Mouse (Mus musculus) right cerebral cortex, postnatal 25 days (tissue): ENCODE results near the gene Yap1.
A peak's percentile ranks its signal among the peaks of the same experiment; 100 is the strongest.

Source experiments
- DNase-seq: peaks from one replicate; pipeline ENCODE4 v3.0.0; 2022

The Yap1 gene

GRCm38 (mm10) chr9:8004370-8004991 is at the start of gene Yap1:
Gene Yap1 (minus strand): TSS chr9:8004596.
- DNase-seq = peak; percentile 78

- no peak for DNase-seq
Measured at GRCm38 (mm10) chr9:8043044-8043387, 38.6 kb upstream of the Yap1 start.

GRCm38 (mm10) chr9:8042338-8043043 is 38.1 kb upstream of the Yap1 start, which contains the start of gene Cfap300:
Gene Cfap300 (minus strand): TSS chr9:8042823.
- peak; percentile 96 for DNase-seq

- DNase-seq = no peak
Measured at GRCm38 (mm10) chr9:8035546-8035945, 31.1 kb upstream of the Yap1 start.

- DNase-seq = no peak
Measured at GRCm38 (mm10) chr9:8035091-8035490, 30.7 kb upstream of the Yap1 start.

GRCm38 (mm10) chr9:8034143-8034542 is 29.7 kb upstream of the Yap1 start:
- DNase-seq = no peak

GRCm38 (mm10) chr9:8032847-8033246 is 28.5 kb upstream of the Yap1 start:
- no peak for DNase-seq

GRCm38 (mm10) chr9:8018609-8019008 is 14.2 kb upstream of the Yap1 start:
- DNase-seq = no peak

GRCm38 (mm10) chr9:8017253-8017913 is 13.0 kb upstream of the Yap1 start:
- no peak for DNase-seq

- peak; percentile 34 for DNase-seq
Measured at GRCm38 (mm10) chr9:8003301-8004271, 810 bp downstream of the Yap1 start.

GRCm38 (mm10) chr9:8002806-8003205 is 1.6 kb downstream of the Yap1 start:
- no peak for DNase-seq

GRCm38 (mm10) chr9:8001352-8001751 is 3.0 kb downstream of the Yap1 start:
- DNase-seq = no peak

- DNase-seq = no peak
Measured at GRCm38 (mm10) chr9:7994275-7994674, 10.1 kb downstream of the Yap1 start.

GRCm38 (mm10) chr9:7992651-7993050 is 11.7 kb downstream of the Yap1 start:
- no peak for DNase-seq

- DNase-seq = no peak
Measured at GRCm38 (mm10) chr9:7990897-7991296, 13.5 kb downstream of the Yap1 start.

GRCm38 (mm10) chr9:7987119-7987518 is 17.3 kb downstream of the Yap1 start:
- no peak for DNase-seq

- DNase-seq = no peak
Measured at GRCm38 (mm10) chr9:7984287-7984686, 20.1 kb downstream of the Yap1 start.

GRCm38 (mm10) chr9:7983665-7984064 is 20.7 kb downstream of the Yap1 start:
- no peak for DNase-seq

- DNase-seq = no peak
Measured at GRCm38 (mm10) chr9:7980162-7980561, 24.2 kb downstream of the Yap1 start.

- DNase-seq = no peak
Measured at GRCm38 (mm10) chr9:7979153-7979916, 25.1 kb downstream of the Yap1 start.

- no peak for DNase-seq
Measured at GRCm38 (mm10) chr9:7978502-7978901, 25.9 kb downstream of the Yap1 start.

GRCm38 (mm10) chr9:7977587-7977986 is 26.8 kb downstream of the Yap1 start:
- no peak for DNase-seq
